Mouse (Mus musculus) limb, embryonic 15.5 days (tissue): ENCODE measurements around the gene Nos1ap. TPM values are rescaled to one million over a fixed set of nuclear protein-coding genes. Genes with fewer than 3 reads are reported as not detected.

ENCODE experiments used
- ATAC-seq: fragments of 200-750 bp; cut with Nextera tagmentation; 2 replicates; pipeline ENCODE4 v1.8.0; 2017; ENCODE audit warnings: low read depth, moderate TSS enrichment; ENCODE audit not compliant: insufficient number of reproducible peaks, low FRiP score, low TSS enrichment
- H3K27ac ChIP-seq: fragments of 300-500 bp; sonication (generic); 2 replicates; pipeline ENCODE4 v1.5.1; 2015; ENCODE audit warnings: moderate library complexity, mild to moderate bottlenecking, inconsistent platforms
- H3K27me3 ChIP-seq: fragments of 300-500 bp; sonication (generic); 2 replicates; pipeline ENCODE4 v1.6.1; 2015; ENCODE audit warnings: inconsistent platforms
- H3K36me3 ChIP-seq: fragments of 300-500 bp; sonication (generic); 2 replicates; pipeline ENCODE4 v1.6.1; 2015; ENCODE audit warnings: inconsistent platforms
- H3K4me1 ChIP-seq: fragments of 300-500 bp; sonication (generic); 2 replicates; pipeline ENCODE4 v1.6.1; 2015; ENCODE audit warnings: inconsistent platforms
- H3K4me2 ChIP-seq: fragments of 300-500 bp; sonication (generic); 2 replicates; pipeline ENCODE4 v1.6.1; 2015; ENCODE audit warnings: mild to moderate bottlenecking, inconsistent platforms
- H3K4me3 ChIP-seq: fragments of 300-500 bp; sonication (generic); 2 replicates; pipeline ENCODE4 v1.5.1; 2015; ENCODE audit warnings: mild to moderate bottlenecking, inconsistent platforms
- H3K9ac ChIP-seq: fragments of 300-500 bp; sonication (generic); 2 replicates; pipeline ENCODE4 v1.6.1; 2015; ENCODE audit warnings: inconsistent platforms
- H3K9me3 ChIP-seq: fragments of 300-500 bp; sonication (generic); 2 replicates; pipeline ENCODE4 v1.6.1; 2016; ENCODE audit warnings: inconsistent platforms
- WGBS: fragments of 180-500 bp; shearing (Covaris S2); methylation state at CpG from one replicate; pipeline ENCODE4 v1.1.7; 2015; 5-methylcytosine and 5-hydroxymethylcytosine counted together
- polyA plus RNA-seq: library from polyadenylated mRNA; unstranded; fragments of >200 nt; fragmentation: Nextera tagmentation; extraction: Ambion mirVana; gene quantifications from 2 replicates; pipeline ENCODE4 v1.2.1, GENCODE M21; 2015

Nos1ap gene
- polyA plus RNA-seq, 1 experiment from 2014 or later, result 10.1 TPM

DNA sequence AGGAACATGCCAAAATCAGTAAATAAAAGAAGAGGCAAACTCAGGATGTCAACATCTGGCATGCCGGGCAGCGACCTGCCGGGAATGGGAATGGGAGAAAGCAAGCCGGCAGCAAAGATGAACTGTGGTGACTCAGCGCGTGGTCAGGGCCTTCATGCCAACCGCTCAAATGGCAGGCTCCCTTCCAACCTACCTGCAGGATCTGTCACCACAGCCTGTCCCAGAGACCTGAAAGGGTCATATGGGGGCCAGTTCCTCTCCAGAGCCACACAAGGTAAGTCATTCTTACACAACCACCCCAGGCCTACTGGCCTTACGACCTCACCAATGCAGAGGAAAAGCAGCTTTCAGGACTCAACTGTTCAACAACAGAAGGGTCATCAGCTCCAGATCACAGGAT is 93.4 kb downstream of the Nos1ap start:
- no peak for ATAC-seq

DNA sequence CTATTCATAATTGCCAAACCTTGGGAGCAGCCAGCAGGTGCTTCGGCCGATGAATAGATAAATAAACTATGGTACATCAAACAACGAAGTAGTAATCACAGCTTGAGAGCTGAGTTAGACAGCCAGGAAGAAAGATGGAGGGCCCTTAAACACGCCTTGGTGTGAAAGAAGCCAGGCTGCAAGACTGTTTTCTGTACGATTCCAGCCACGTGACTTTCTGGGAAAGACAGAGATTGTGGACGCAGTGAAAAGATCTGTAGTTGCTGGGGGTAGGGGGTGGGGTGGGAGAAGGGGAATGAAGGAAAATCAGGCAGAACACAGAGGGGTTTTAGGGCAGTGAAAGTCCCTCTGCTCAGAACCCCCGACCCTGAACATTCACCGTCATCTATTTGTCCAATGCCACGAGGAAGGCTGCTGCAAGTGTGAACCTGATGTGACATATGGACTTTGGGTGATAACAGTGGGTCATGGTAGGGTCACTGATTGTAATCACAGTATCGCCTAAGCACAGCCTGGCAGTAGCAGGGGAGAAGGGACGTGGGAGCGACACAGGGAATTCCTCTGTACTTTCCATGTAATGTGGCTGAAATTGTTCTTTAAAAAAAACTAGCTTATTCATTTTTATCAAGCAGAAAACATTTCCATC is 94.0 kb downstream of the Nos1ap start:
- Histone ChIP-seq H3K4me3 (no peak overlapping the region), H3K9me3 (no peaks in the 10 kb centered on the region), H3K36me3 (no peaks in the 10 kb centered on the region), H3K9ac (no peak overlapping the region), H3K27ac (no peak overlapping the region), H3K4me1 (0 out of 2 replicates have a peak, but pooled peaks cover 2% of the 10 kb centered on the region), H3K4me2 (no peak overlapping the region), H3K27me3 (no peaks in the 10 kb centered on the region)
- ATAC-seq, result no peak
- 58% methylated on average over 13 of the region's 13 CpGs for WGBS

More for the DNA sequence above, 93.4 kb downstream of the Nos1ap start:
- Histone ChIP-seq H3K4me2 (no peak overlapping the region), H3K4me1 (0 out of 2 replicates have a peak, but pooled peaks cover 2% of the 10 kb centered on the region), H3K27ac (no peak overlapping the region), H3K36me3 (no peaks in the 10 kb centered on the region), H3K9me3 (no peaks in the 10 kb centered on the region), H3K4me3 (no peak overlapping the region), H3K27me3 (no peaks in the 10 kb centered on the region), H3K9ac (no peak overlapping the region)
- 86% methylated on average over 8 of the region's 8 CpGs for WGBS

DNA sequence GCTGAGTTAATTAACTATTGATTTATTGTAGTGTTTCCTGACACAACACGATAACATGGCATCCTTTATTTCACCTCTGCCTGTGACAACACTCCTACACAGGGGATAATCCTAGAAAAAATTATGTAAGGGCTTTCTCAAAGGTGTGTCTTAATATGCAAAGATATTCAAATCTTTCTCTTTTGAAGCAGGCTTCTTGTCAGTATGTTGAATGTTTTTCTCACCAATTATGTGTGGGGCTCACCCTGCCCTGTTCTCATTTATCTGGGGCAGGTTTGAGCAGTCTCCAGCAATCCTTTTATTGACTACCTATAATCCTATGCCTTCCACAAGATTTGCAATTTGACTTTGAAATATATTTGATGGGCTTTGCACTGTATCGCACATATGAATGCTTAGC is 97.1 kb downstream of the Nos1ap start:
- Histone ChIP-seq H3K4me2 (no peak overlapping the region), H3K4me1 (no peaks in the 10 kb centered on the region), H3K27ac (no peak overlapping the region), H3K36me3 (no peaks in the 10 kb centered on the region), H3K4me3 (no peak overlapping the region), H3K27me3 (no peaks in the 10 kb centered on the region), H3K9me3 (no peaks in the 10 kb centered on the region), H3K9ac (no peak overlapping the region)
- no peak for ATAC-seq
- WGBS, result 77% methylated on average over 2 of the region's 2 CpGs

DNA sequence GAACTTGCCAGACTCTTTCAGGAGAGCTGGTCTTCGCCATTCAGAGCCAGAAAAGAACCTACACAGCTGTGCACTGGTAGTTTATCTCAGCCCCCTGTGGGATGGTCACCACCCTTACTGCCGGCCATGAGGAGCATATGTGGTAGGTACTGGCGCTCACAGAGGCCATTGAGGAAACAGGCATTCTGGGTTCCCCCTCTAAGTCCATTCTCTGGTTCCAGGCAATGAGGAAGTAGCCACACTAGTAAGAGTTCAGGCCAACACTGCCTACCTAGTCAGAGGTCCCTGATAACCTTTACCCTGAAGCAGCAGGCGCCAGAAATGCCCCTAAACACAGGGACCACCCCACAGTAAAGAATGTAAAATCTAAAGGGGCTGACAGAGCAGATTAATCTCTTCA is 97.6 kb downstream of the Nos1ap start:
- H3K27ac ChIP-seq, result no peak overlapping the region
- no peak overlapping the region for H3K4me2 ChIP-seq
- no peak for ATAC-seq
- WGBS, result 78% methylated on average over 4 of the region's 4 CpGs
- H3K9me3 ChIP-seq, result no peaks in the 10 kb centered on the region
- no peaks in the 10 kb centered on the region for H3K36me3 ChIP-seq
- H3K4me1 ChIP-seq, result no peaks in the 10 kb centered on the region
- no peaks in the 10 kb centered on the region for H3K27me3 ChIP-seq
- no peak overlapping the region for H3K4me3 ChIP-seq
- H3K9ac ChIP-seq, result no peak overlapping the region

DNA sequence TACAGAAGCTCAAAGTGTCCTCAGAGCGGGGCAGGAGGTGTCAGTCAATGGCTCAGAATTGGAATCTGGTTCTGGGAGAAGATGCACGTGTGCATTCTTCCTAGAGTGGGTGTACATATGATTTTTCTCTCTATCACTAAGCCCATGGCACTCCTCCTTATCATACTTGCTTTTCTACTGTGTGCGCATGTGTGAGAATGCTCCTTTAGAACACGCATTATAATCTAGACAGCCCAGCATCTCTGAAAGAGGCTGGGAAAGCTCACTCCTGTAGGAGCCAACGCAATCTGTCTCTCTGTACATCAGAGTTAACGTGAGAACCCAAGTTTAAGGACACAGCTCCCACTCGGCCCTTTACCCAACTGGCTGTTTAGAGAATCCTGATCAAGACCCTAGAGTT is 99.7 kb downstream of the Nos1ap start:
- Histone ChIP-seq H3K9ac (no peak overlapping the region), H3K9me3 (no peaks in the 10 kb centered on the region), H3K4me1 (no peaks in the 10 kb centered on the region), H3K27me3 (no peaks in the 10 kb centered on the region), H3K27ac (no peak overlapping the region), H3K4me2 (no peak overlapping the region), H3K4me3 (no peak overlapping the region), H3K36me3 (no peaks in the 10 kb centered on the region)
- WGBS, result 81% methylated on average over 7 of the region's 7 CpGs
- ATAC-seq, result no peak

DNA sequence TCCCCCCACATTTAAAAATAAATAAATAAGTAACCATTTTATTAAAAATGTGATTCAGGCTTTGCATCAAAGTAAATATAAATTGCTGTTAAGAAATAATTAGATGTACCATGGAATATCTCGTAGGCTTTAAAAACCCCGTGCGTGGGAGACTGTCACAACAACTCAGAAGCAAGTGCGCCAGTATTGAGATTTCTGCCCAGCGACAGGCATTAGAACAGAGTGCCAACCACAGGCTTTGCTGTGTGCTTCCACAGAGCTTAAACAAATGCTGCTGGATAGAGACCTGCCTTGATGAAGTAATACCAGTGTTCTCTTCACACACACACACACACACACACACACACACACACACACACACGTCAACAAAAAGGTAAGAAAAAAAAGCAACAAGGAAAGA is 100.2 kb downstream of the Nos1ap start:
- no peaks in the 10 kb centered on the region for H3K27me3 ChIP-seq

DNA sequence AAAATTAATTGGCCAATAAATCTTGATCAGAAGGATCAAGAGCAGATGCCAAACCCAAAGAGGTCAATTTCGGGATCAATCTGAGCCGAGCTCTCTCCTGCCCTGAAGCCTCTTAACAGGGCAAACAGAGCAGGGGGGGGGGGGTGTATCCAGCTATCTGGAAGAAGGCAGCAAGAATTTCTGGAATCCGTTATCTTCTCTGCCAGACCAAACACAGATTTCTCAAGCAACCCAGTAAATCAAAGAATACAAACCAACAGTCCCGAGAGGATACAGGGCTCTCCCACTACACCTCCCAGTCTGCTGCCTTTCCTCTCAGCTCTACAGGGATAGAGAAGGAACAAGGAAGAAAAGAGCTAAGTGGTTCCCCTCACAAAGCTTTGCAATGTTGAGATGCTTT is 104.5 kb downstream of the Nos1ap start:
- H3K4me3 ChIP-seq, result no peak overlapping the region
- H3K9ac ChIP-seq, result no peak overlapping the region
- no peaks in the 10 kb centered on the region for H3K27me3 ChIP-seq
- H3K4me1 ChIP-seq, result peaks cover 5% of the 10 kb centered on the region; the same call in 1 of the 2 replicates
- no peak for ATAC-seq
- no peak overlapping the region for H3K27ac ChIP-seq
- WGBS, result 20% methylated on average over 4 of the region's 4 CpGs
- H3K4me2 ChIP-seq, result no peak overlapping the region
- no peaks in the 10 kb centered on the region for H3K36me3 ChIP-seq
- H3K9me3 ChIP-seq, result no peaks in the 10 kb centered on the region

More for the DNA sequence above, 100.2 kb downstream of the Nos1ap start:
- H3K27ac ChIP-seq, result no peak overlapping the region
- no peak overlapping the region for H3K4me2 ChIP-seq
- H3K9ac ChIP-seq, result no peak overlapping the region
- no peak for ATAC-seq
- no peaks in the 10 kb centered on the region for H3K4me1 ChIP-seq
- no peaks in the 10 kb centered on the region for H3K36me3 ChIP-seq
- WGBS, result 87% methylated on average over 6 of the region's 6 CpGs
- H3K9me3 ChIP-seq, result no peaks in the 10 kb centered on the region
- H3K4me3 ChIP-seq, result no peak overlapping the region

DNA sequence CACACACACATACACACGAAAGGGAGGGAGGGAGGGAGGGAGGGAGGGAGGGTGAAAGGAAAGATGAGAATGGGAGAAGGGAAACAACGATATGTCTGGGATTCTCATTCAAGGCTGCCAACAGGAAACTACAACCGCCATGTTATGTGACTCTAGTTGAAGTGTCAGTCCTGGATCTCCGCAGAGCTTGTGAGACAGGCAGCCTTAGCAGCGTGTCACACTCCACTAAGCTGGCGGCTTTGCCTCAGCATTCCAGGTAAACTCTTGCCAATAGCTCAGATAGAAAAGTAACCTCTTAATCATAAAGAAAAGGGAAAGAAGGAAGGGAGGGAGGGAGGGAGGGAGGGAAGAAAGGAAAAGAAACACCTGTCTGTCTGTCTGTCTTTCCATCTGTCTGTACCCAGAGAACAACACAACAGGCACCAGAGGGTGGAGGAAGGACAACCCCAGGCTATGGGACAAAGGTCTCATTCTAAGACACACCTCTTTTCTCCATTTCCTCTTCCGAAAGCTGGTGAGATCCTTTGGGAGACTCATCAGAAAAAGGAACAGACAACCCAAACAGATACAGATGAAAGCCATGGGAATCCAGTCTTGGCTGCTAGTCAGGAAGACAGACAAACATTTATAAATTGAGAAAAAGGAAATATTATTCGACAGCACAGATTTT is 107.3 kb downstream of the Nos1ap start:
- no peaks in the 10 kb centered on the region for H3K9me3 ChIP-seq
- WGBS, result 80% methylated on average over 7 of the region's 8 CpGs
- H3K27me3 ChIP-seq, result no peaks in the 10 kb centered on the region
- H3K9ac ChIP-seq, result no peak overlapping the region
- no peak for ATAC-seq
- H3K27ac ChIP-seq, result no peak overlapping the region
- no peaks in the 10 kb centered on the region for H3K36me3 ChIP-seq
- peaks cover 20% of the 10 kb centered on the region for H3K4me1 ChIP-seq
- no peak overlapping the region for H3K4me2 ChIP-seq
- no peak overlapping the region for H3K4me3 ChIP-seq

DNA sequence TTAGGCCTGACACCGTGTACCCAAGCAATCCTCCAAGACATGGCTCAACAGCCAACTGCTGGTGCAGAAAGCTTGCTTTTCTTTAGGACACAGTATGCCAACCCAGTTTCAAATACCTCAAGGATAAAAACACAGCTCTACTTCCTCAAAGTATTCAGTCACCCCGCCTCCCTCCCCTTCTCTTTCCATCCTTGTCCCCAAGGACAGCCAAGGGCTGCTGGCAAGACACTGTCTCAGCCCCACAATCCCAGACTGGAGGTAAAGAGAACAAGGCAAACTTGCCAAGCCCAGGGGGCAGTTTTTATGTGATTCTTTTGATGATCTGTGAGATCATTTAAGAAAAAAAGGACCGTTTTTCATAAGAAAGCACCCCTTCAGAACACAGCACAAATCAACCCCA is 108.6 kb downstream of the Nos1ap start:
- Histone ChIP-seq H3K4me2 (no peak overlapping the region), H3K4me1 (peaks cover 20% of the 10 kb centered on the region), H3K27ac (0 out of 2 replicates have a peak overlapping the region, but pooled peaks have one; percentile 1), H3K9me3 (no peaks in the 10 kb centered on the region), H3K9ac (no peak overlapping the region), H3K27me3 (no peaks in the 10 kb centered on the region), H3K36me3 (no peaks in the 10 kb centered on the region), H3K4me3 (no peak overlapping the region)
- WGBS, result 38% methylated on average over 3 of the region's 3 CpGs
- no peak for ATAC-seq

DNA sequence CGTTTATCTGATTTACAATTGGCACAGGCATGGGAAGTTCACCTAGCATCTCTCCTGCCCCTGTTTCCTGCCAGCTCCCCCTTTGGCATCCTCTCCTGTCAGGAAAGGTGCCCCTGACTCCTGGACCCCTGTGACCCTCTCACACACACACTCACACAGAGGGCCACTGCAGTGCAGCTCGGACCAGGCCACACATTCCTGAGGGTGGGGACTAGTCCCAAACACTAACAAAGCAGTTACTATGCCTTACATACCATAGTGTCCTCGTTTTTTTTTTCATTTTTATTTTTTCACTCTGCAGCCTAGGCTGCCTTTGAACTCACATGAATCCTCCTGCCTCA is 110.2 kb downstream of the Nos1ap start:
- Histone ChIP-seq H3K9me3 (no peaks in the 10 kb centered on the region), H3K36me3 (no peaks in the 10 kb centered on the region), H3K9ac (no peak overlapping the region), H3K4me3 (no peak overlapping the region), H3K27ac (no peak overlapping the region), H3K4me1 (peaks cover 20% of the 10 kb centered on the region), H3K4me2 (no peak overlapping the region), H3K27me3 (no peaks in the 10 kb centered on the region)
- ATAC-seq, result no peak
- 21% methylated on average over 3 of the region's 3 CpGs for WGBS

DNA sequence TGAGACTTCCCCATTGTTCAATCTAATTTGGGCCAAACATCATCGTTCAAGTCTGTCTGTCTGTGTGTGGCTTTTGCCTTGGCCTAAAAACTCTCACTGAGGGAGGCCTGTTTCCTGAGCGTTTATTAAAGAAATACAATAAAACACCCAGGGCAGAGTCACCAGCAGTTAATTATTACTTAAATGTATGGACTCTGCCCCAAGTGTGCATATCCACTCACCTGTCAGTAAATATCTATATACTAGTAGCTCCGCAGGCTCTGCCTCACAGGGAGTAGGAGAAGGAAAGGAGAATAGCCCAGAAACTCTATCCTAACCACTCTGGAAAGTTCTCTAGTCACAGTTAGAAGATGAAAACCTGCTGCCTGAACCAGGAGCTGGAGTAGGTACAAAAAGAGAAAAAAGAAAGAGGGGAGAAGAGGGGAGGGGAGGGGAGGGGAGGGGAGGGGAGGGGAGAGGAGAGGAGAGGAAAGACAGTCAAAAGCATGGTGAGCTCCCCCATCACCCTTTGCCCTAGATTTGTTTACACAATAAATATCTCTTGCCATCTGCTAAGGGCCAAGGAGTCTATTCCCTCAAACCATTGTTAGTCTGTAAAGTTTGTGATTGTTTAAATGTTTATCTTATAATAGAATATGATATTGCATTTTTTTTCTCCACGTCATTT is 110.7 kb downstream of the Nos1ap start:
- Histone ChIP-seq H3K27ac (peak overlapping the region; percentile 62), H3K9ac (no peak overlapping the region), H3K4me3 (no peak overlapping the region), H3K4me1 (peaks cover 20% of the 10 kb centered on the region), H3K27me3 (no peaks in the 10 kb centered on the region), H3K4me2 (no peak overlapping the region), H3K9me3 (no peaks in the 10 kb centered on the region), H3K36me3 (no peaks in the 10 kb centered on the region)
- ATAC-seq, result no peak
- whole genome bisulfite sequencing, result 63% methylated on average over 4 of the region's 4 CpGs
